ENCODE assay signal across 14 mouse cellular contexts in the genomic region with DNA sequence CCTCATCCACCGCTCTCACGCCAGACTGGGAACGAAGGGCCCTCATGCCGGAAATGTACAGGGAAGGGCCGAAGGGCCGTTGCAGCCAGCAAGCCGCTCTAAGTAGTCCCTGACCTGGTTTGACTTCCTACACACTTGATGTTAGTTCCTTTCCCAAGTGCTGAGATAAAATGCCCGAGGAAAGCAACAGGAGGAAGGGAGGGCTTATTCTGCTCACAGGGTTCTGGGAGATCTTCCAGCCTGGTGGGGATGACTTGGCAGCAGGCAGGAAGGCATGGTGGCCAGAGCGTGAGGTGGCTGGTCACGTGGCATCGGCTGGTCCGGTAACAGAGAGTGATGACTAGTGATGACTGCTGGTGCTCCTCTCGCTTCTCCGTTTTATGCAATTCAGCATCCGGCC. TPM values are rescaled to one million over a fixed set of nuclear protein-coding genes. Genes with fewer than 3 reads are reported as not detected.
DNase-seq lines count a peak whose midpoint lies in the region; ATAC-seq and TF ChIP-seq lines count a peak whose summit lies in the region.
"Had no signal": no experiment of that assay in that cellular context is flagged by ENCODE, and none has a peak within 500 bp of the region (broad histone marks: within the 10 kb centered on the region; RNA-seq: fewer than 3 reads in every experiment).

No protein-coding gene starts in this region.

- H3K79me2 ChIP-seq in liver, adult 2 months (ENCODE audit: control insufficient read depth, insufficient read depth, low read length): no peaks in the 10 kb centered on the region

- no peak for TF ChIP-seq CTCF in liver, adult 2 months (IDR thresholded peaks at IDR 0.05; ENCODE audit: low read depth, low read length)

- ATAC-seq in inflammation-experienced regulatory T-cells, adult 6 months: no peak
- ATAC-seq: activated CD4-positive, CD25-positive, alpha-beta regulatory T cell, adult 4 months had no signal

- H3K4me1 ChIP-seq in liver, adult 2 months (ENCODE audit: control insufficient read depth, insufficient read depth, low read length): peaks cover 4% of the 10 kb centered on the region

- H3K9ac ChIP-seq in liver, adult 2 months (ENCODE audit: low read depth, low read length): no peak overlapping the region
- H3K9ac ChIP-seq: embryonic facial prominence, embryonic 13.5 days; hindbrain, embryonic 12.5 days; limb, embryonic 15.5 days had no signal

- peak; percentile 30 for DNase-seq in liver, adult 2 months (ENCODE audit: extremely low read depth, low read depth, low spot score)
- DNase-seq in liver: no peak
- peak; percentile 78 for DNase-seq in heart, adult 8-10 months (ENCODE audit: low spot score)
- peak; percentile 57 to 58 for DNase-seq in kidney, postnatal 36 days
- no peak for DNase-seq in urinary bladder, postnatal 10 days (ENCODE audit: low spot score)
- no peak for DNase-seq in left cerebral cortex, adult 9 months (ENCODE audit: low spot score in 2 of 2)
- DNase-seq: midbrain, embryonic 14.5 days; right cerebral cortex, postnatal 25 days had no signal

- TF ChIP-seq POLR2A in liver, adult 2 months (IDR thresholded peaks at IDR 0.05; ENCODE audit: extremely low read depth, insufficient read depth, low read length): no peak

- no peak overlapping the region for H3K4me3 ChIP-seq in liver, adult 2 months (ENCODE audit: insufficient read depth, low read depth, low read length)
- H3K4me3 ChIP-seq: embryonic facial prominence, embryonic 13.5 days; hindbrain, embryonic 12.5 days; limb, embryonic 15.5 days had no signal

- WGBS in liver, adult 2 months: 65% methylated on average over 15 of the region's 15 CpGs

- H3K27me3 ChIP-seq in liver, adult 2 months (ENCODE audit: control insufficient read depth, insufficient read depth, low read length): no peaks in the 10 kb centered on the region
- H3K27me3 ChIP-seq: embryonic facial prominence, embryonic 13.5 days; hindbrain, embryonic 12.5 days; limb, embryonic 15.5 days had no signal

- no peaks in the 10 kb centered on the region for H3K36me3 ChIP-seq in liver, adult 2 months (ENCODE audit: control insufficient read depth, insufficient read depth, low read length)
- H3K36me3 ChIP-seq: embryonic facial prominence, embryonic 13.5 days; hindbrain, embryonic 12.5 days; limb, embryonic 15.5 days had no signal

- peak overlapping the region; percentile 61 for H3K27ac ChIP-seq in liver, adult 2 months (replicated peaks; ENCODE audit: insufficient read depth, low read depth, low read length)
- H3K27ac ChIP-seq: embryonic facial prominence, embryonic 13.5 days; hindbrain, embryonic 12.5 days; limb, embryonic 15.5 days; stomach, postnatal 0 days had no signal

RNA-seq across cellular contexts. Expression of a gene that starts 47.9 kb away (rescaled TPM):
- 278 and 319 TPM in 2 replicates for total RNA-seq in liver, adult 2 months (2014; rRNA removed)
- polyA plus RNA-seq in liver, adult 2 months (2012; rRNA removed): 34.3 and 41.4 TPM in 2 replicates
- total RNA-seq in heart, adult 8-10 months (2022): 100 to 1,000 TPM; 398 to 437 (median 405) TPM
- 10 to 100 TPM; 64.5 to 97.0 (median 82.2) TPM for polyA plus RNA-seq in inflammation-experienced regulatory T-cells, adult 6 months (2017; shearing (Covaris generic))

Comparison
In these comparisons a context has a peak if more than half of its experiments do, and no peak if none do; other contexts are left out.
1. DNase-seq: peak in liver, adult 2 months (single experiment), heart, adult 8-10 months (single experiment) and kidney, postnatal 36 days (2 of 2); none in liver (single experiment), urinary bladder, postnatal 10 days (single experiment) and left cerebral cortex, adult 9 months (0 of 2).